Mouse (Mus musculus): ENCODE results near the gene Zfp729a. TPM values are rescaled to one million over a fixed set of nuclear protein-coding genes. Genes with fewer than 3 reads are reported as not detected.

Gene Zfp729a
- polyA plus RNA-seq, 1 experiment from 2014 or later, result 2.3 TPM

Other genes with a start within 250 kb of the Zfp729a start
- gene Zfp429, start 238.0 kb downstream of the Zfp729a start, polyA plus RNA-seq (2016; fragmentation: Nextera tagmentation; extraction: Ambion mirVana), result 3.0 and 3.2 TPM in 2 replicates
- 0.52 TPM in 2 replicates for gene Zfp459, start 216.4 kb downstream of the Zfp729a start, polyA plus RNA-seq (2016; fragmentation: Nextera tagmentation; extraction: Ambion mirVana)
- 6.7 and 7.0 TPM in 2 replicates for gene Zfp874a, start 186.2 kb downstream of the Zfp729a start, polyA plus RNA-seq (2016; fragmentation: Nextera tagmentation; extraction: Ambion mirVana)
- gene Zfp874b, start 153.5 kb downstream of the Zfp729a start, polyA plus RNA-seq (2016; fragmentation: Nextera tagmentation; extraction: Ambion mirVana), result 2.2 TPM in 2 replicates
- 13.7 and 14.7 TPM in 2 replicates for gene Zfp58, start 137.2 kb downstream of the Zfp729a start, polyA plus RNA-seq (2016; fragmentation: Nextera tagmentation; extraction: Ambion mirVana)
- not detected in 2 replicates for gene Gm26965, start 111.6 kb downstream of the Zfp729a start, polyA plus RNA-seq (2016; fragmentation: Nextera tagmentation; extraction: Ambion mirVana)
- 34.9 and 35.9 TPM in 2 replicates for gene Zfp87, start 111.6 kb downstream of the Zfp729a start, polyA plus RNA-seq (2016; fragmentation: Nextera tagmentation; extraction: Ambion mirVana)
- 15.5 and 16.6 TPM in 2 replicates for gene Zfp748, start 84.0 kb downstream of the Zfp729a start, polyA plus RNA-seq (2016; fragmentation: Nextera tagmentation; extraction: Ambion mirVana)
- gene Zfp729b, start 28.1 kb downstream of the Zfp729a start, polyA plus RNA-seq (2016; fragmentation: Nextera tagmentation; extraction: Ambion mirVana), result 3.8 and 4.2 TPM in 2 replicates
- 0.22 TPM in 1 of 2 replicates, not detected in the other for gene Gm49345, start within 50 bp of the Zfp729a start, polyA plus RNA-seq (2016; fragmentation: Nextera tagmentation; extraction: Ambion mirVana)
- 16.2 and 17.1 TPM in 2 replicates for gene Zfp738, start 49.3 kb upstream of the Zfp729a start, polyA plus RNA-seq (2016; fragmentation: Nextera tagmentation; extraction: Ambion mirVana)
- gene Zfp65, start 91.4 kb upstream of the Zfp729a start, polyA plus RNA-seq (2016; fragmentation: Nextera tagmentation; extraction: Ambion mirVana), result 8.1 and 8.7 TPM in 2 replicates
- 6.0 and 6.9 TPM in 2 replicates for gene Zfp85, start 117.4 kb upstream of the Zfp729a start, polyA plus RNA-seq (2016; fragmentation: Nextera tagmentation; extraction: Ambion mirVana)
- 1.8 and 2.9 TPM in 2 replicates for gene Zfp493, start 141.9 kb upstream of the Zfp729a start, polyA plus RNA-seq (2016; fragmentation: Nextera tagmentation; extraction: Ambion mirVana)
- 9.0 and 9.7 TPM in 2 replicates for gene Zfp273, start 175.9 kb upstream of the Zfp729a start, polyA plus RNA-seq (2016; fragmentation: Nextera tagmentation; extraction: Ambion mirVana)
- 4.8 TPM in 2 replicates for gene Gm10037, start 193.3 kb upstream of the Zfp729a start, polyA plus RNA-seq (2016; fragmentation: Nextera tagmentation; extraction: Ambion mirVana)
- not detected in 2 replicates for gene BC048507, start 225.5 kb upstream of the Zfp729a start, polyA plus RNA-seq (2016; fragmentation: Nextera tagmentation; extraction: Ambion mirVana)